Mouse (Mus musculus): ENCODE results near the gene Mlxipl. TPM values are rescaled to one million over a fixed set of nuclear protein-coding genes. Genes with fewer than 3 reads are reported as not detected.

Gene Mlxipl
- polyA plus RNA-seq, 2 experiments = 0.54 to 3.3 TPM

DNA sequence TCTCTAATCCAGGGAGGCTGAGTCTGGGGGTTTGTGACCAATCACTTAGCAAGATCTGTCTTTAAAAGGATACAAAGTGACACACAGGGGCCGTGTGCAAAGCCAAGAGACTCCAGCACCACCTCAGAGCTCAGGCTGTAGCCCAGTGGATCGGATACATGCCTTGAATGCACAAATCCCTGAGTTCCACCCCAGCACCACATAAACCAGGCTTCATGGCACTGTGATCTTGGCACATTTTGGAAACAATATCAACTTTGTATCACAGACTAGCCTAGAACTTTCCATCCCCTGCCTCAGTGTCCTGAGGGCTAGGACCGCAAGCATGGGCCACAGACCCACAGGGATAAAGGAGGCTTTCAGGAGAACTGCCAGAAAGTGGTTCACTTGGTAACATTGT lies 23.7 kb upstream of the Mlxipl start:
- Histone ChIP-seq H3K4me1 (ENCODE audit: control insufficient read depth, insufficient read depth, low read length) (peaks cover 9% of the 10 kb centered on the region), H3K9me3 (ENCODE audit: control insufficient read depth, low read length) (no peaks in the 10 kb centered on the region), H3K9ac (ENCODE audit: low read depth, low read length, severe bottlenecking) (no peak overlapping the region), H3K4me3 (replicated peaks; ENCODE audit: low read length) (no peak overlapping the region), H3K4me2 (replicated peaks; ENCODE audit: low read depth, low read length, severe bottlenecking) (no peak overlapping the region; the same call in 1 of the 2 replicates), H3K36me3 (ENCODE audit: control insufficient read depth, insufficient read depth, low read length) (peaks cover 18% of the 10 kb centered on the region; the same call in 1 of the 2 replicates), H3K27ac (replicated peaks; ENCODE audit: low read depth, low read length) (no peak overlapping the region), H3K27me3 (ENCODE audit: control insufficient read depth, insufficient read depth, low read length) (no peaks in the 10 kb centered on the region)
- ATAC-seq (ENCODE audit: low FRiP score, low read depth) = no peak
- no peak for DNase-seq (ENCODE audit: low spot score)
- WGBS = 96% methylated on average over 3 of the region's 3 CpGs
- TF ChIP-seq POLR2A (IDR thresholded peaks at IDR 0.05; ENCODE audit: borderline replicate concordance, extremely low read depth, insufficient read depth, insufficient read length) = no peak

DNA sequence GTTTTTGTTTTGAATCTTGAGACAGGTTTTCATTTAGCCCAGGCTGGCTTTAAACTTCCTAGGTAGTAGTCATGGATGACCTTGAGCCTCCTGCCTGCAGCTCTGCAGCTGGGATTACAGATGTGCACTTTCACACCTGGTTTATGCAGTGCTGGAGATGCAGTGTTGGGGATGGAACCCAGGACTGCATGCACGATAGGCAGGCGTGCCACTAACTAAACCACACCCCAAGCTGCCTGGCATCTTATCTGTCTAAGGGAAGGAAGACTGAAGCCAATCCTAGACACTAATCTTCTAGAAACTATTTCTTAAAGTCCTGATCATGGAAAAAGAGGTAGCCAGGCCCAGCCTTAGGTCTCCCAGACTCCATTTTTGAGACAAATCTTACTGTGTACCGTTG lies 19.2 kb upstream of the Mlxipl start:
- Histone ChIP-seq H3K4me2 (replicated peaks; ENCODE audit: low read depth, low read length, severe bottlenecking) (no peak overlapping the region), H3K36me3 (ENCODE audit: control insufficient read depth, insufficient read depth, low read length) (peaks cover 47% of the 10 kb centered on the region), H3K4me1 (ENCODE audit: control insufficient read depth, insufficient read depth, low read length) (peaks cover 2% of the 10 kb centered on the region; the same call in 1 of the 2 replicates), H3K4me3 (replicated peaks; ENCODE audit: low read length) (no peak overlapping the region), H3K9me3 (ENCODE audit: control insufficient read depth, low read length) (no peaks in the 10 kb centered on the region), H3K27me3 (ENCODE audit: control insufficient read depth, insufficient read depth, low read length) (no peaks in the 10 kb centered on the region), H3K27ac (replicated peaks; ENCODE audit: low read depth, low read length) (no peak overlapping the region), H3K9ac (ENCODE audit: low read depth, low read length, severe bottlenecking) (no peak overlapping the region)
- no peak for DNase-seq (ENCODE audit: low spot score)
- ATAC-seq (ENCODE audit: low FRiP score, low read depth) = no peak
- 87% methylated on average over 3 of the region's 3 CpGs for WGBS
- no peak for TF ChIP-seq POLR2A (IDR thresholded peaks at IDR 0.05; ENCODE audit: borderline replicate concordance, extremely low read depth, insufficient read depth, insufficient read length)

DNA sequence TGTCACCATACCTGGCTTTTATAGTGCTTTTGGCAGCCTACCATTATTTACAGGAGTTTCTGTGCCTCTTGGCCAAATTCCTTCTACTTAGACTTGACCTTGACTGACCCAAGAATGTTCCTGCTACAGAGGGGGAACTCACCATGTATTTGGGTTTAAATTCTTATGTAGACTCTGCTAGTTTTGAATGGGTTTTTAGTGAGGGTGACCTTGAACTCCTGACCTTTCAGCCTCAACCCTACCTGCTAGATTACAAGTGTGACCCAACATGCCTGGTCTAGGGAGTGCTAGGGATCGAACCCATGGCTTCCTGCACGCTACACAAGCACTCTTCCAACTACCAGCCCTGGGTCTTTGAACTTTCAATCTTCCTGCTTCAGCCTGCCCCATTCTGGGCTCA lies 17.6 kb upstream of the Mlxipl start:
- 94% methylated on average over 2 of the region's 2 CpGs for WGBS
- no peak overlapping the region for H3K4me2 ChIP-seq (replicated peaks; ENCODE audit: low read depth, low read length, severe bottlenecking)
- H3K27me3 ChIP-seq (ENCODE audit: control insufficient read depth, insufficient read depth, low read length) = no peaks in the 10 kb centered on the region
- no peaks in the 10 kb centered on the region for H3K9me3 ChIP-seq (ENCODE audit: control insufficient read depth, low read length)
- H3K9ac ChIP-seq (ENCODE audit: low read depth, low read length, severe bottlenecking) = no peak overlapping the region
- no peak for TF ChIP-seq POLR2A (IDR thresholded peaks at IDR 0.05; ENCODE audit: borderline replicate concordance, extremely low read depth, insufficient read depth, insufficient read length)
- H3K27ac ChIP-seq (replicated peaks; ENCODE audit: low read depth, low read length) = no peak overlapping the region
- peaks cover 48% of the 10 kb centered on the region for H3K36me3 ChIP-seq (ENCODE audit: control insufficient read depth, insufficient read depth, low read length)
- ATAC-seq (ENCODE audit: low FRiP score, low read depth) (no peak), DNase-seq (ENCODE audit: low spot score) (no peak)
- H3K4me1 ChIP-seq (ENCODE audit: control insufficient read depth, insufficient read depth, low read length) = peaks cover 3% of the 10 kb centered on the region; the same call in 1 of the 2 replicates
- H3K4me3 ChIP-seq (replicated peaks; ENCODE audit: low read length) = no peak overlapping the region

DNA sequence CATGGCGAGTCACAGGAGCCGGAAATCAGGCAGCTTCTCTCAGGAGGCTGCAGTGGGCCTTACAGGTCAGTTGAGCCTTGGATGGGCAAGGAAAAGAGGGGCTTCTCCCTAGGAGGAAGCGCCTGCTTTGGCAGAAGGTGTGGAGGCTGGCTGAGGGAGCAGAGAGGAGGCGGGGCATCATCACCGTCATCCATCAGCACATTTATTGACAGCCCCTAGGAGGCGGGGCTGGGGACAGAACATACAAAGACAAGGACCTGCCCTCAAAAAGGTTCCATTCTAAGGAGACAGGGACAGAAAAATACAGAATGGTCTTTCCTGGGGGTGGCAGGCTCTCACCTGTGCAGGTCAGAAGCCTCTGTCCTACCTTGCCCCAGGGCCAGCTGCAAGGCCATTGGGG lies 17.0 kb upstream of the Mlxipl start:
- ATAC-seq (ENCODE audit: low FRiP score, low read depth) = no peak
- 64% methylated on average over 6 of the region's 6 CpGs for WGBS
- H3K4me1 ChIP-seq (ENCODE audit: control insufficient read depth, insufficient read depth, low read length) = peaks cover 3% of the 10 kb centered on the region; the same call in 1 of the 2 replicates
- no peaks in the 10 kb centered on the region for H3K27me3 ChIP-seq (ENCODE audit: control insufficient read depth, insufficient read depth, low read length)
- no peak overlapping the region for H3K4me3 ChIP-seq (replicated peaks; ENCODE audit: low read length)
- H3K9ac ChIP-seq (ENCODE audit: low read depth, low read length, severe bottlenecking) = no peak overlapping the region
- H3K27ac ChIP-seq (replicated peaks; ENCODE audit: low read depth, low read length) = no peak overlapping the region
- no peak for TF ChIP-seq POLR2A (IDR thresholded peaks at IDR 0.05; ENCODE audit: borderline replicate concordance, extremely low read depth, insufficient read depth, insufficient read length)
- H3K4me2 ChIP-seq (replicated peaks; ENCODE audit: low read depth, low read length, severe bottlenecking) = no peak overlapping the region
- no peaks in the 10 kb centered on the region for H3K9me3 ChIP-seq (ENCODE audit: control insufficient read depth, low read length)
- DNase-seq (ENCODE audit: low spot score) = no peak
- peaks cover 45% of the 10 kb centered on the region for H3K36me3 ChIP-seq (ENCODE audit: control insufficient read depth, insufficient read depth, low read length)

DNA sequence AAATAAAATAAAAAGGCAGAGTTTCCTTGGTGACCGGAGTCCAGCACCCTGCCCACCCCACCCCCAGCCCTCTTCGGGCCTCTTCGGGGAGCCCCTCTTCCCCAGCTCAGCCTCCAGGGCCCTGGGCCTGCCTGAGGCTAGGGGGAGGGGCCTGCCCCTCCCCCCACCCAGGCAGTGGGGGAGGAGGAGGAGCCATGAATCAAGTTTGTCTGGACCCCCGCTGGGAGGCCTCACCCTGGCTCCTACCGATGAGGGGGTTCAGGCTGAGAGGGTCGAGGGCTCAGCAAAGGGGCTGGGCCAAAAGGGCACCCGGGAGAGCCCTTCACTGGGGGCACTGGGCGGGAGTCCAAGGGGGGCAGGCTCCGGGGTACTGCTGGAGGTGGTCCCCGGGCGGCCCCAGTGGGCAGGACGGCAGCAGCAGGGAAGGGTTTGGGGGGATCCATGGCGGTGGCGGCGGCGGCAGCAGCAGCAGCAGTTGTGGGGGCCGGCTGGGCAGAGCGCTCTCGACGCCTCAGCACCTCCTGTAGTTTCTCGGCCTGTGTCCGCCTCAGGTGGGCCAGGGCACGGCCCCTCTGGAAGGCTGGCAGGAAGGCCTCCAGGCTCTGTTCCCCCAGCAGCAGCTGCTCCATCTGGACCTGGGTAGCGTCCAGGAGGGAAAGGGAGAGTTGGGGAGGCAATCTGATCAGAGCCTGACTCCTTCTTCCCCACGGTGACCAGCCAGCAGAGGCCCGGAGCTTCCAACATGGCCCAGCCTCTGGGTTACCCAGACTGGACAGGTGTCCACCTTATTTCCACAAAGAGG lies 16.1 kb upstream of the Mlxipl start:
- DNase-seq (ENCODE audit: low spot score) = no peak
- H3K27ac ChIP-seq (replicated peaks; ENCODE audit: low read depth, low read length) = no peak overlapping the region
- TF ChIP-seq POLR2A (IDR thresholded peaks at IDR 0.05; ENCODE audit: borderline replicate concordance, extremely low read depth, insufficient read depth, insufficient read length) = no peak
- H3K9me3 ChIP-seq (ENCODE audit: control insufficient read depth, low read length) = no peaks in the 10 kb centered on the region
- WGBS = 24% methylated on average over 25 of the region's 26 CpGs
- H3K4me1 ChIP-seq (ENCODE audit: control insufficient read depth, insufficient read depth, low read length) = peaks cover 3% of the 10 kb centered on the region; the same call in 1 of the 2 replicates
- H3K4me2 ChIP-seq (replicated peaks; ENCODE audit: low read depth, low read length, severe bottlenecking) = no peak overlapping the region
- H3K36me3 ChIP-seq (ENCODE audit: control insufficient read depth, insufficient read depth, low read length) = peaks cover 39% of the 10 kb centered on the region
- no peaks in the 10 kb centered on the region for H3K27me3 ChIP-seq (ENCODE audit: control insufficient read depth, insufficient read depth, low read length)
- no peak for ATAC-seq (ENCODE audit: low FRiP score, low read depth)
- no peak overlapping the region for H3K4me3 ChIP-seq (replicated peaks; ENCODE audit: low read length)
- no peak overlapping the region for H3K9ac ChIP-seq (ENCODE audit: low read depth, low read length, severe bottlenecking)
